Mouse (Mus musculus) embryonic facial prominence, embryonic 13.5 days (tissue): ENCODE measurements around the gene Gm609. TPM values are rescaled to one million over a fixed set of nuclear protein-coding genes. Genes with fewer than 3 reads are reported as not detected.
"Not testable (repeated sequence)": the region's sequence is repeated elsewhere in the genome, so short reads cannot be mapped to it uniquely, and the experiment has no call there.

ENCODE experiments used
- ATAC-seq: fragments of 200-750 bp; cut with Nextera tagmentation; 2 replicates; pipeline ENCODE4 v1.8.0; 2017; ENCODE audit warnings: low read depth; ENCODE audit not compliant: insufficient number of reproducible peaks, insufficient read depth, low FRiP score, low TSS enrichment
- H3K27ac ChIP-seq: fragments of 300-500 bp; sonication (generic); 2 replicates; pipeline ENCODE4 v1.5.1; 2015; ENCODE audit warnings: moderate library complexity, mild to moderate bottlenecking, inconsistent platforms
- H3K27me3 ChIP-seq: fragments of 300-500 bp; sonication (generic); 2 replicates; pipeline ENCODE4 v1.6.1; 2015; ENCODE audit warnings: mild to moderate bottlenecking, inconsistent platforms
- H3K36me3 ChIP-seq: fragments of 300-500 bp; sonication (generic); 2 replicates; pipeline ENCODE4 v1.6.1; 2015; ENCODE audit warnings: mild to moderate bottlenecking, inconsistent platforms
- H3K4me1 ChIP-seq: fragments of 300-500 bp; sonication (generic); 2 replicates; pipeline ENCODE4 v1.6.1; 2015; ENCODE audit warnings: inconsistent platforms
- H3K4me2 ChIP-seq: fragments of 300-500 bp; sonication (generic); 2 replicates; pipeline ENCODE4 v1.6.1; 2015; ENCODE audit warnings: moderate library complexity, mild to moderate bottlenecking, inconsistent platforms
- H3K4me3 ChIP-seq: fragments of 300-500 bp; sonication (generic); 2 replicates; pipeline ENCODE4 v1.5.1; 2015; ENCODE audit warnings: mild to moderate bottlenecking, inconsistent platforms
- H3K9ac ChIP-seq: fragments of 300-500 bp; sonication (generic); 2 replicates; pipeline ENCODE4 v1.6.1; 2015; ENCODE audit warnings: mild to moderate bottlenecking, inconsistent platforms
- H3K9me3 ChIP-seq: fragments of 300-500 bp; sonication (generic); 2 replicates; pipeline ENCODE4 v1.6.1; 2016; ENCODE audit warnings: inconsistent platforms
- WGBS: fragments of 180-500 bp; shearing (Covaris S2); methylation state at CpG from one replicate; pipeline ENCODE4 v1.1.7; 2015; ENCODE audit warnings: mixed read lengths; 5-methylcytosine and 5-hydroxymethylcytosine counted together
- polyA plus RNA-seq: library from polyadenylated mRNA; unstranded; fragments of >200 nt; fragmentation: Nextera tagmentation; extraction: Ambion mirVana; gene quantifications from 2 replicates; pipeline ENCODE4 v1.2.1, GENCODE M21; 2015

The Gm609 gene
- not detected in 2 replicates for polyA plus RNA-seq

- no peaks in the 10 kb centered on the region for H3K27me3 ChIP-seq
- no peak within 1 kb of the TSS for H3K9ac ChIP-seq
- H3K9me3 ChIP-seq = no peaks in the 10 kb centered on the region
- H3K27ac ChIP-seq = no peak within 1 kb of the TSS
- no peak within 1 kb of the TSS for H3K4me3 ChIP-seq
- H3K4me2 ChIP-seq = no peak within 1 kb of the TSS
- no peak for ATAC-seq
- no peaks in the 10 kb centered on the region for H3K36me3 ChIP-seq
- no peaks in the 10 kb centered on the region for H3K4me1 ChIP-seq
- WGBS = 86% methylated on average over 5 of the region's 5 CpGs
Measured at GRCm38 (mm10) chr16:45492927-45493326, at the start of gene Gm609. Gm609 (minus strand) TSS chr16:45492969.

- no peak overlapping the region for H3K27ac ChIP-seq
- H3K4me1 ChIP-seq = no peaks in the 10 kb centered on the region
- no peaks in the 10 kb centered on the region for H3K36me3 ChIP-seq
- no peaks in the 10 kb centered on the region for H3K27me3 ChIP-seq
- no peak for ATAC-seq
- no peak overlapping the region for H3K4me2 ChIP-seq
- no peak overlapping the region for H3K4me3 ChIP-seq
- no peak overlapping the region for H3K9ac ChIP-seq
- no peaks in the 10 kb centered on the region for H3K9me3 ChIP-seq
Measured at GRCm38 (mm10) chr16:45542108-45542507, 49.3 kb upstream of the Gm609 start.

GRCm38 (mm10) chr16:45538342-45538741, 45.6 kb upstream of the Gm609 start:
- not testable (repeated sequence) for H3K9me3 ChIP-seq, H3K36me3 ChIP-seq, H3K4me2 ChIP-seq, H3K9ac ChIP-seq, H3K27me3 ChIP-seq, H3K27ac ChIP-seq, ATAC-seq, H3K4me3 ChIP-seq, H3K4me1 ChIP-seq
- 54% methylated on average over 1 of the region's 1 CpGs for WGBS

- Histone ChIP-seq H3K9me3 (no peaks in the 10 kb centered on the region), H3K9ac (no peak within 1 kb of the TSS), H3K27me3 (no peaks in the 10 kb centered on the region), H3K4me3 (no peak within 1 kb of the TSS), H3K4me2 (no peak within 1 kb of the TSS), H3K27ac (no peak within 1 kb of the TSS), H3K4me1 (no peaks in the 10 kb centered on the region), H3K36me3 (no peaks in the 10 kb centered on the region)
- WGBS = 89% methylated on average over 5 of the region's 5 CpGs
- ATAC-seq = no peak
Measured at GRCm38 (mm10) chr16:45535009-45535408, 42.2 kb upstream of the Gm609 start, which contains the start of gene Slc9c1. Slc9c1 (plus strand) TSS chr16:45535309.

GRCm38 (mm10) chr16:45531950-45532349, 39.2 kb upstream of the Gm609 start, which contains the start of gene Gm17783:
Gm17783 (minus strand) TSS chr16:45532050.
- no peak for ATAC-seq
- Histone ChIP-seq H3K27ac (no peak within 1 kb of the TSS), H3K9ac (no peak within 1 kb of the TSS), H3K36me3 (no peaks in the 10 kb centered on the region), H3K9me3 (no peaks in the 10 kb centered on the region), H3K4me2 (no peak within 1 kb of the TSS), H3K4me3 (no peak within 1 kb of the TSS), H3K27me3 (no peaks in the 10 kb centered on the region), H3K4me1 (no peaks in the 10 kb centered on the region)
- 82% methylated on average over 4 of the region's 4 CpGs for WGBS

GRCm38 (mm10) chr16:45525551-45525950, 32.8 kb upstream of the Gm609 start:
- ATAC-seq = no peak
- 87% methylated on average over 5 of the region's 5 CpGs for WGBS
- H3K4me1 ChIP-seq = no peaks in the 10 kb centered on the region
- no peak overlapping the region for H3K27ac ChIP-seq
- H3K4me3 ChIP-seq = no peak overlapping the region
- no peaks in the 10 kb centered on the region for H3K9me3 ChIP-seq
- H3K4me2 ChIP-seq = no peak overlapping the region
- no peak overlapping the region for H3K9ac ChIP-seq
- no peaks in the 10 kb centered on the region for H3K27me3 ChIP-seq
- H3K36me3 ChIP-seq = no peaks in the 10 kb centered on the region

- WGBS = 86% methylated on average over 1 of the region's 1 CpGs
- no peaks in the 10 kb centered on the region for H3K36me3 ChIP-seq
- H3K9ac ChIP-seq = no peak overlapping the region
- H3K27me3 ChIP-seq = no peaks in the 10 kb centered on the region
- ATAC-seq = no peak
- no peaks in the 10 kb centered on the region for H3K4me1 ChIP-seq
- no peak overlapping the region for H3K27ac ChIP-seq
- no peak overlapping the region for H3K4me3 ChIP-seq
- no peaks in the 10 kb centered on the region for H3K9me3 ChIP-seq
- H3K4me2 ChIP-seq = no peak overlapping the region
Measured at GRCm38 (mm10) chr16:45495326-45495725, 2.6 kb upstream of the Gm609 start.

- H3K4me2 ChIP-seq = no peak overlapping the region
- H3K36me3 ChIP-seq = no peaks in the 10 kb centered on the region
- H3K9ac ChIP-seq = no peak overlapping the region
- no peaks in the 10 kb centered on the region for H3K4me1 ChIP-seq
- no peak overlapping the region for H3K4me3 ChIP-seq
- H3K27ac ChIP-seq = no peak overlapping the region
- no peaks in the 10 kb centered on the region for H3K9me3 ChIP-seq
- H3K27me3 ChIP-seq = no peaks in the 10 kb centered on the region
- no peak for ATAC-seq
Measured at GRCm38 (mm10) chr16:45476991-45477390, 15.8 kb downstream of the Gm609 start.

GRCm38 (mm10) chr16:45471836-45472235, 20.9 kb downstream of the Gm609 start:
- not testable (repeated sequence) for H3K4me3 ChIP-seq, H3K4me2 ChIP-seq, H3K9me3 ChIP-seq, H3K4me1 ChIP-seq, H3K36me3 ChIP-seq, H3K27me3 ChIP-seq, H3K27ac ChIP-seq, H3K9ac ChIP-seq, ATAC-seq
- WGBS = 81% methylated on average over 3 of the region's 3 CpGs

- Histone ChIP-seq H3K27ac (no peak overlapping the region), H3K4me2 (no peak overlapping the region)
- ATAC-seq = no peak
Measured at GRCm38 (mm10) chr16:45454762-45455161, 38.0 kb downstream of the Gm609 start.

GRCm38 (mm10) chr16:45437230-45437739, 55.5 kb downstream of the Gm609 start:
- H3K4me2 ChIP-seq = no peak overlapping the region

More at GRCm38 (mm10) chr16:45454762-45455161, 38.0 kb downstream of the Gm609 start:
- Histone ChIP-seq H3K27me3 (no peaks in the 10 kb centered on the region), H3K4me3 (no peak overlapping the region), H3K9me3 (no peaks in the 10 kb centered on the region), H3K36me3 (no peaks in the 10 kb centered on the region), H3K9ac (no peak overlapping the region), H3K4me1 (no peaks in the 10 kb centered on the region)

GRCm38 (mm10) chr16:45435591-45435990, 57.2 kb downstream of the Gm609 start:
- ATAC-seq = no peak
- H3K27ac ChIP-seq = no peak overlapping the region

More at GRCm38 (mm10) chr16:45437230-45437739, 55.5 kb downstream of the Gm609 start:
- WGBS = 91% methylated on average over 1 of the region's 1 CpGs
- Histone ChIP-seq H3K27ac (no peak overlapping the region), H3K9me3 (no peaks in the 10 kb centered on the region), H3K4me3 (no peak overlapping the region), H3K36me3 (no peaks in the 10 kb centered on the region), H3K9ac (no peak overlapping the region), H3K4me1 (no peaks in the 10 kb centered on the region), H3K27me3 (no peaks in the 10 kb centered on the region)
- ATAC-seq = peak; percentile 48; the same call in 1 of the 2 replicates

More at GRCm38 (mm10) chr16:45435591-45435990, 57.2 kb downstream of the Gm609 start:
- H3K9ac ChIP-seq = no peak overlapping the region
- H3K36me3 ChIP-seq = no peaks in the 10 kb centered on the region
- no peak overlapping the region for H3K4me2 ChIP-seq
- no peaks in the 10 kb centered on the region for H3K4me1 ChIP-seq
- no peak overlapping the region for H3K4me3 ChIP-seq
- no peaks in the 10 kb centered on the region for H3K27me3 ChIP-seq
- no peaks in the 10 kb centered on the region for H3K9me3 ChIP-seq
